Mouse (Mus musculus) ovary, adult 18-20 months (tissue): ENCODE measurements around the gene Cpped1.

Experiments
- DNase-seq: peaks from one replicate; pipeline ENCODE4 v3.0.0; 2022; ENCODE audit warnings: low spot score, mixed read lengths

The Cpped1 gene

GRCm38 (mm10) chr16:11757951-11758350 lies 151.3 kb downstream of the Cpped1 start:
- DNase-seq, result no peak

GRCm38 (mm10) chr16:11757471-11757870 lies 151.8 kb downstream of the Cpped1 start:
- DNase-seq, result no peak

GRCm38 (mm10) chr16:11756598-11757245 lies 152.5 kb downstream of the Cpped1 start:
- DNase-seq, result no peak

- no peak for DNase-seq
Observed at GRCm38 (mm10) chr16:11755281-11756066, 153.8 kb downstream of the Cpped1 start.

- no peak for DNase-seq
Observed at GRCm38 (mm10) chr16:11754136-11754535, 155.1 kb downstream of the Cpped1 start.
